Mouse (Mus musculus) liver, postnatal 0 days (tissue): Measurements from ENCODE around the gene Cpn1. TPM values are rescaled to one million over a fixed set of nuclear protein-coding genes. Genes with fewer than 3 reads are reported as not detected.

Experiments used
- ATAC-seq: fragments of 200-750 bp; cut with Nextera tagmentation; 2 replicates; pipeline ENCODE4 v1.8.0; 2017; ENCODE audit warnings: mild to moderate bottlenecking, moderate library complexity
- DNase-seq: peaks from one replicate; pipeline ENCODE4 v3.0.0-alpha.2; 2016
- H3K27ac ChIP-seq: fragments of 300-500 bp; sonication (generic); 2 replicates; pipeline ENCODE4 v1.5.1; 2014; ENCODE audit warnings: antibody characterized with exemption, moderate library complexity, mild to moderate bottlenecking, low read depth
- H3K27me3 ChIP-seq: fragments of 300-500 bp; sonication (generic); 2 replicates; pipeline ENCODE4 v1.6.1; 2014; ENCODE audit warnings: low read length, control low read depth, mixed read lengths; ENCODE audit not compliant: insufficient read depth
- H3K36me3 ChIP-seq: fragments of 300-500 bp; sonication (generic); replicated peaks from 2 replicates; pipeline ENCODE4 v1.6.1; 2014; ENCODE audit warnings: mild to moderate bottlenecking, control low read depth, low read length, moderate library complexity, mixed read lengths; ENCODE audit not compliant: insufficient read depth
- H3K4me1 ChIP-seq: fragments of 300-500 bp; sonication (generic); 2 replicates; pipeline ENCODE4 v1.6.1; 2014; ENCODE audit warnings: antibody characterized with exemption, mild to moderate bottlenecking, control low read depth; ENCODE audit not compliant: insufficient read depth
- H3K4me2 ChIP-seq: fragments of 300-500 bp; sonication (generic); 2 replicates; pipeline ENCODE4 v1.6.1; 2014; ENCODE audit warnings: low read depth, mild to moderate bottlenecking, low read length, moderate library complexity, mixed read lengths
- H3K4me3 ChIP-seq: fragments of 300-500 bp; sonication (generic); 2 replicates; pipeline ENCODE4 v1.5.1; 2014; ENCODE audit warnings: low read depth, low read length
- H3K9ac ChIP-seq: fragments of 300-500 bp; sonication (generic); replicated peaks from 2 replicates; pipeline ENCODE4 v1.6.1; 2014; ENCODE audit warnings: mild to moderate bottlenecking, moderate library complexity
- H3K9me3 ChIP-seq: fragments of 300-500 bp; sonication (generic); 2 replicates; pipeline ENCODE4 v1.6.1; 2016; ENCODE audit warnings: mild to moderate bottlenecking, control low read depth, low read length, mixed read lengths
- CTCF ChIP-seq: sonication (generic); IDR thresholded peaks from 2 replicates; pipeline ENCODE4 v1.5.1; 2016; ENCODE audit warnings: antibody characterized with exemption, low read depth
- EP300 ChIP-seq: IDR thresholded peaks from 2 replicates; pipeline ENCODE4 v1.6.1; 2016; ENCODE audit warnings: antibody characterized with exemption, low read depth, mild to moderate bottlenecking
- WGBS: fragments of 180-500 bp; shearing (Covaris S2); extraction: QIAGEN DNeasy Blood & Tissue Kit; methylation state at CpG from one replicate; pipeline ENCODE4 v1.1.7; 2014; ENCODE audit not compliant: insufficient replicate concordance; 5-methylcytosine and 5-hydroxymethylcytosine counted together
- polyA plus RNA-seq: library from polyadenylated mRNA; unstranded; fragments of >200 nt; fragmentation: Nextera tagmentation; extraction: Ambion mirVana; gene quantifications from 2 replicates; pipeline ENCODE4 v1.2.1, GENCODE M21; 2015

Gene Cpn1
- polyA plus RNA-seq, 1 experiment from 2014 or later: 110 TPM

DNA sequence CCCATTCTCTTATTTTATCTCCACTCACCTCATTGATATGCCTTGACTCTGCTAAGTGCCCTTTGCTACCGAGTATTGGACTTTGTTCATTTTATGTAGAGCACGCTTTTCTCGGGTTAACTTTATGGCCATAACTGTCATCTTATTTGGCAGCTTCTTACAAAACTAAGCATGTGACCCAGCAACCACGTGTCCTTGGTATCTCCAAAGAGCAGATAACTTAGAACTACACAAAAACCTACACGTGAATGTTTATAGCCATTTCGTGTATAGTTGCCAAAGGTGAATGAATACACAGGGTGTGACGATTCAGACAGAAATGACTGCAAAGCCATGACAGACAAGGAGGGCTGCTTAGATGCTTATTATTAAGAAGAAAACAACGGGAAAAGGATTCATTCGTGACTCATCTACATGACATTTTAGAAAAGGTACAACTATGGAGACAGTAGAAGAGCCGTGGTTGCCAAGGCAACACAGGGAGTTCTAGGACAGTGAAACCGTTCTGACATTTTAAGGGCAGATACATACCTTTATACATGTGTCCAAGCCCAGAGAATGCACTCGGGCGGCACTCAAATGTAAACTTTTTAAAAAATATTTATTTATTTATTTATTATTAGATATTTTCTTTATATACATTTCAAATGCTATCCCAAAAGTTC is 38.7 kb upstream of the Cpn1 start:
- H3K4me2 ChIP-seq: no peak overlapping the region
- TF ChIP-seq CTCF: no peak
- no peak for TF ChIP-seq EP300
- H3K36me3 ChIP-seq: no peaks in the 10 kb centered on the region
- DNase-seq (no peak), ATAC-seq (no peak)
- H3K9me3 ChIP-seq: no peaks in the 10 kb centered on the region
- H3K27me3 ChIP-seq: no peaks in the 10 kb centered on the region
- H3K4me1 ChIP-seq: peaks cover 4% of the 10 kb centered on the region
- H3K9ac ChIP-seq: no peak overlapping the region
- H3K4me3 ChIP-seq: no peak overlapping the region
- WGBS: 66% methylated on average over 13 of the region's 13 CpGs
- H3K27ac ChIP-seq: no peak overlapping the region

DNA sequence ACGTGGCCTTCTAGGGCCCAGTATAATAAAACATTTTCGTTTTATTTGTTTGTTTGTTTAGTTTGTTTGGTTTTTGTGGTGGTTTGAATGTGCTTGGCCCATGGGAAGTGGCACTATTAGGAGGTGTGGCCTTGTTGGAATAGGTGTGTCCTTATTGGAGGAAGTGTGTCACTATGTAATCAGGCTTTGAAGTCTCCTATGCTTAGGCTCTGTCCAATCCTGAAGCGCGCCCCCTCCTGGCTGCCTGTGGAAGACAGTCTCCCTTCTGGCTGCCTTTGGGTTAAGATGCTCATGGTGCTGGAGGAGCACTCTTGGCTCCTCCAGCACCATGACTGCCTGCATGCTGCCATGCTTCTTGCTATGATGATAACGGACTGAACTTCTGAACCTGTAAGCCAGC is 36.7 kb upstream of the Cpn1 start:
- Histone ChIP-seq H3K9me3 (no peaks in the 10 kb centered on the region), H3K36me3 (no peaks in the 10 kb centered on the region), H3K4me2 (no peak overlapping the region), H3K4me3 (no peak overlapping the region), H3K27ac (no peak overlapping the region), H3K9ac (no peak overlapping the region), H3K4me1 (no peaks in the 10 kb centered on the region; the same call in 1 of the 2 replicates), H3K27me3 (no peaks in the 10 kb centered on the region)
- 64% methylated on average over 5 of the region's 5 CpGs for WGBS
- no peak for DNase-seq
- ATAC-seq: no peak
- peak; percentile 26; the same call in 1 of the 2 replicates for TF ChIP-seq CTCF
- no peak for TF ChIP-seq EP300

DNA sequence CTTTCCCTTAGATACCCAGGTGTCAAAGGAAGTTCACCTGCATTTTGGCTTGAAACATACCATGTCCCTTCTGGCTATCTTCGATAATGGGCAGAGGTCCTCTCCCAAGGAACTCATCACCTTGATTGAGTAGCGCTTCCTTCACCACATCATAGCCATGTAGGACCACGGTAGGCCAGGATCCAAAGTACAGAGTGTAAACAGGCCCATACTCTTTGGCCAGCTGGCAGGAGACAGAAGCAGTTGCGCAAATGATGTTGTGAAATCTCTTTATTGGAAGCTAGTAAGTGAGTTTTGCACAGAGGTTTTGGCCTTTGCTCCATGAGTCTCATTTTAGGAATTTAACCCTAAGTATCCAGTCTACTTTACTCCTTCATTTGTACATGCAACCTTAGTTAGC is 35.1 kb upstream of the Cpn1 start:
- peak; percentile 55 for DNase-seq
- Histone ChIP-seq H3K27me3 (no peaks in the 10 kb centered on the region), H3K36me3 (no peaks in the 10 kb centered on the region), H3K4me2 (no peak overlapping the region), H3K9me3 (no peaks in the 10 kb centered on the region), H3K9ac (no peak overlapping the region), H3K27ac (peak overlapping the region; percentile 44; the same call in 1 of the 2 replicates), H3K4me1 (no peaks in the 10 kb centered on the region; the same call in 1 of the 2 replicates), H3K4me3 (no peak overlapping the region)
- 53% methylated on average over 4 of the region's 4 CpGs for WGBS
- peak; percentile 96 for ATAC-seq
- TF ChIP-seq CTCF: no peak
- peak; percentile 89 for TF ChIP-seq EP300

DNA sequence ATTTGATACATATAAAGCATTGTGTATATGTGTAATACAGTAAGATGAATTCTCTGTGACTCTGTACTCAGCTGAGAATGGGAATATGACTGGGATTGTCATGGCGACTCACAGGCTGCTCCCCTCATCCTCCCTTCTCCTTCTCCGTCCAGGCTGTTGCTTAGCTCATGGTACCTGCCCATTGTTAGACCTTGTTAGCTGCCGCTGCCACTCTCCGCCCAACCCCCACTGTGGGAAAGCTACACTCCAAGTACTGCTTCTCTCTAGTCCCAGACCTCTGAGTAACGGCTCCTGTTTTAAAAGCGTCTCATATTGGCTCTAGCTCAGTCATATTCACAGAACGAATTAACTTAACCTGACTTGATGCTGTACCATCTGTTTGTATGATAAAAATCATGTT is 33.4 kb upstream of the Cpn1 start:
- no peak overlapping the region for H3K9ac ChIP-seq
- 67% methylated on average over 7 of the region's 7 CpGs for WGBS
- no peaks in the 10 kb centered on the region; the same call in 1 of the 2 replicates for H3K4me1 ChIP-seq
- DNase-seq (no peak), ATAC-seq (no peak)
- no peaks in the 10 kb centered on the region for H3K36me3 ChIP-seq
- no peaks in the 10 kb centered on the region for H3K27me3 ChIP-seq
- no peaks in the 10 kb centered on the region for H3K9me3 ChIP-seq
- no peak overlapping the region for H3K27ac ChIP-seq
- TF ChIP-seq CTCF: no peak
- TF ChIP-seq EP300: no peak
- H3K4me2 ChIP-seq: no peak overlapping the region
- H3K4me3 ChIP-seq: no peak overlapping the region

DNA sequence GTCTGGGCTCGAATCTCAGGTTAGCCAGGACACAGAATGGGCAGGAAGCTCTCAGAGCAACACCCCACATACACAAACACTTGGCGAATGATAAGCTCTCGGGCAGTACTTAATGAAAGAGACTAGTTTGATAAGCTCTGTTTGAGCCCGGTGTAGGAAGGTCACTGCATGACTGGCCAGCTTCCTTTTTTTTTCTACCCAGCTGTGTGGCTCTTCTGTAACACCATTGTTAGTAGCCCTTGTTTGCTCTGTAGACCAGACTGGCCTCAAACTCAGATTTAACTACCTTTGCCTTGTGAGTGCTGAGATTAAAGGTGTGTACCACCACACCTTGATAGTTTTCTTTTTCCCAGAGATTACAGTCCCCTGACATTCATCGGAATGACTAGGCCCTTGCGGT is 27.5 kb upstream of the Cpn1 start:
- Histone ChIP-seq H3K27me3 (no peaks in the 10 kb centered on the region), H3K36me3 (no peaks in the 10 kb centered on the region), H3K4me1 (no peaks in the 10 kb centered on the region), H3K4me2 (no peak overlapping the region), H3K27ac (no peak overlapping the region), H3K4me3 (no peak overlapping the region), H3K9me3 (no peaks in the 10 kb centered on the region), H3K9ac (no peak overlapping the region)
- DNase-seq: no peak
- ATAC-seq: no peak
- TF ChIP-seq CTCF (no peak), EP300 (no peak)
- 49% methylated on average over 6 of the region's 6 CpGs for WGBS

DNA sequence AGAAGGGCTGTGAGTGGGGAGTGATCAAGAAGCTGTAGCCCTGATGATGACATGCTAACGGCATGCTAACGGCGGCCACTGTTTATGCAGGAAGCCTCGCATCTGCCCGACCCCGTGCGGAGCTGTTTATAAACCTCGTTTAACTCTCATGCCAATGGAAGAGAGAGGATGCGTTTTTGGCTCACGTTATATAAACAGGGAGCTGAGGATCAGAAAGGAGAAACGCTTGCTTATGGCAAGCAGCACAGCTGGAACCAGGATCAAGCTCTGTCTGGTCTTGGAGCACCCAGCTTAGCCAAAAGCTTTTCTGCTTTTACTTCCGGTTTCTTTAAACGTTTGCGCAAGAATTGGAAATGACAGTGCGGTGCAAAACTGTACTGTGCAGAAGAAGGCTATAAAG is 22.4 kb upstream of the Cpn1 start:
- Histone ChIP-seq H3K27me3 (no peaks in the 10 kb centered on the region), H3K4me1 (no peaks in the 10 kb centered on the region), H3K4me3 (no peak overlapping the region), H3K4me2 (peak overlapping the region; percentile 22; the same call in 1 of the 2 replicates), H3K9ac (no peak overlapping the region), H3K27ac (no peak overlapping the region), H3K9me3 (no peaks in the 10 kb centered on the region), H3K36me3 (0 out of 2 replicates have a peak, but pooled peaks cover 2% of the 10 kb centered on the region)
- 48% methylated on average over 15 of the region's 15 CpGs for WGBS
- ATAC-seq (no peak), DNase-seq (no peak)
- no peak for TF ChIP-seq CTCF
- no peak for TF ChIP-seq EP300

DNA sequence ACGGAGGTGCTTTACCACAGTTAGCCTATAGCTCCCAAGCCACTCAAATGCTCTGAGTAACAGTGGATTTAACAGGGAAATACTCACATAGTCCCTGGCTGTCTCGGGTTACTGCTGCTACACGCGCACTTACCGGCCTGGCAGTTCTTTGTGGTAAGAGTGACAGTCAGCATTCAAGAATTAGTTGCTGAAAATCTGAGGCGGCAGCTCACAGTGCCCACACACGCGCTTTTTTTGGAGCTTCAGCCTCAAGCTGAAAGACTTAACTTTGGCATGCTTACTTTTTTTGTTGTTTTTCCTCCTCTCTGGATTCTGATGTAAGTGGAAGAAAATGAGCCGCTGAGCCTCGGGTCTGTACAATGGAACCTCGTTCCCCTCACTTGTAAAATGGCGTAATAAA is 20.8 kb upstream of the Cpn1 start:
- 74% methylated on average over 12 of the region's 12 CpGs for WGBS
- Histone ChIP-seq H3K27ac (no peak overlapping the region), H3K9ac (no peak overlapping the region), H3K9me3 (no peaks in the 10 kb centered on the region), H3K4me3 (no peak overlapping the region), H3K27me3 (no peaks in the 10 kb centered on the region), H3K4me2 (no peak overlapping the region), H3K36me3 (0 out of 2 replicates have a peak, but pooled peaks cover 2% of the 10 kb centered on the region), H3K4me1 (no peaks in the 10 kb centered on the region)
- ATAC-seq: no peak
- DNase-seq: no peak
- TF ChIP-seq CTCF (no peak), EP300 (no peak)
